Mouse (Mus musculus) CH12.LX (cell line): ENCODE data around the gene Fam168a. TPM values are rescaled to one million over a fixed set of nuclear protein-coding genes. Genes with fewer than 3 reads are reported as not detected.
A peak's percentile ranks its signal among the peaks of the same experiment; 100 is the strongest.

ENCODE experiments used
- DNase-seq: peaks from one replicate; pipeline ENCODE4 v3.0.0-alpha.2; 2013; ENCODE audit errors: extremely low read depth
- H3K27ac ChIP-seq: 2 replicates; pipeline ENCODE4 v1.5.1; 2012; ENCODE audit warnings: low read depth, mild to moderate bottlenecking, control low read depth, moderate library complexity; ENCODE audit not compliant: insufficient read depth
- H3K27me3 ChIP-seq: replicated peaks from 2 replicates; pipeline ENCODE3; 2012; ENCODE audit warnings: inconsistent platforms
- H3K36me3 ChIP-seq, 2 experiments: replicated peaks in 1 of 2; 2 replicates each; pipeline versions ENCODE3 to v1.6.1; 2012; ENCODE audit warnings: inconsistent platforms in 1 of 2, low read length in 1 of 2, mild to moderate bottlenecking in 1 of 2, mixed read lengths in 1 of 2, moderate library complexity in 1 of 2; ENCODE audit not compliant: control insufficient read depth in 1 of 2, insufficient read depth in 1 of 2
- H3K4me1 ChIP-seq, 2 experiments: 2 replicates each; pipeline ENCODE4 v1.6.1; 2012; ENCODE audit warnings: inconsistent platforms in 1 of 2, moderate library complexity in 1 of 2; ENCODE audit not compliant: insufficient read depth in 2 of 2, control insufficient read depth in 1 of 2
- H3K4me2 ChIP-seq: 2 replicates; pipeline ENCODE4 v1.6.1; 2012; ENCODE audit warnings: low read depth, mild to moderate bottlenecking, control low read depth; ENCODE audit not compliant: poor library complexity, insufficient read depth, severe bottlenecking
- H3K4me3 ChIP-seq, 3 experiments: fragments of 150-350 bp in 1 of 3; sonication (generic) in 1 of 3; replicated peaks in 1 of 3; 2 replicates each; pipeline versions ENCODE3 to v1.5.1; 2011 to 2012; ENCODE audit warnings: low read depth in 2 of 3, low read length in 2 of 3, mild to moderate bottlenecking in 2 of 3, moderate library complexity in 2 of 3, control low read depth in 1 of 3, improper control_type of control experiment in 1 of 3, inconsistent platforms in 1 of 3, mixed read lengths in 1 of 3; ENCODE audit not compliant: poor library complexity in 1 of 3
- H3K79me2 ChIP-seq: replicated peaks from 2 replicates; pipeline ENCODE4 v1.6.1; 2012; ENCODE audit warnings: mild to moderate bottlenecking, moderate library complexity; ENCODE audit not compliant: control insufficient read depth, poor library complexity, insufficient read depth, severe bottlenecking; ENCODE audit errors: extremely low read depth
- H3K9ac ChIP-seq: 2 replicates; pipeline ENCODE4 v1.6.1; 2012; ENCODE audit warnings: low read depth, mild to moderate bottlenecking, control low read depth, moderate library complexity; ENCODE audit not compliant: insufficient read depth
- H3K9me3 ChIP-seq: replicated peaks from 2 replicates; pipeline ENCODE3; 2012; ENCODE audit warnings: low read length, inconsistent platforms, mixed read lengths
- CHD2 ChIP-seq: IDR thresholded peaks from 2 replicates; pipeline ENCODE4 v1.6.1; 2011; ENCODE audit warnings: low read length, improper control_type of control experiment
- CTCF ChIP-seq, 2 experiments: IDR thresholded peaks in 1 of 2; conservative IDR thresholded peaks in 1 of 2; 2 replicates each; pipeline ENCODE4 v1.5.1; 2011 to 2012; ENCODE audit warnings: low read depth in 2 of 2, low read length in 2 of 2, improper control_type of control experiment in 1 of 2, inconsistent platforms in 1 of 2, mild to moderate bottlenecking in 1 of 2, moderate library complexity in 1 of 2
- E2F4 ChIP-seq: IDR thresholded peaks from 2 replicates; pipeline ENCODE4 v1.6.1; 2011; ENCODE audit warnings: low read depth, low read length, improper control_type of control experiment; ENCODE audit not compliant: insufficient replicate concordance
- ELF1 ChIP-seq: IDR thresholded peaks from 2 replicates; pipeline ENCODE4 v1.6.1; 2014; ENCODE audit warnings: low read depth, mild to moderate bottlenecking, inconsistent platforms, low read length, improper control_type of control experiment
- HCFC1 ChIP-seq: IDR thresholded peaks from 2 replicates; pipeline ENCODE4 v1.6.1; 2012; ENCODE audit warnings: low read depth, mild to moderate bottlenecking, inconsistent platforms, low read length, improper control_type of control experiment
- IRF4 ChIP-seq: IDR thresholded peaks from 2 replicates; pipeline ENCODE4 v1.6.1; 2014; ENCODE audit warnings: low read depth, mild to moderate bottlenecking, inconsistent platforms, low read length, improper control_type of control experiment
- JUN ChIP-seq: IDR thresholded peaks from 2 replicates; pipeline ENCODE4 v1.6.1; 2011; ENCODE audit warnings: low read depth, mild to moderate bottlenecking, low read length, improper control_type of control experiment, moderate library complexity; ENCODE audit not compliant: insufficient read depth
- MAFK ChIP-seq: IDR thresholded peaks from 2 replicates; pipeline ENCODE4 v1.6.1; 2011; ENCODE audit warnings: low read length, improper control_type of control experiment; ENCODE audit not compliant: insufficient replicate concordance
- MAX ChIP-seq: IDR thresholded peaks from 2 replicates; pipeline ENCODE4 v1.6.1; 2011; ENCODE audit warnings: low read length, improper control_type of control experiment
- MAZ ChIP-seq: IDR thresholded peaks from 2 replicates; pipeline ENCODE4 v1.6.1; 2012; ENCODE audit warnings: low read depth, mild to moderate bottlenecking, inconsistent platforms, low read length, improper control_type of control experiment, moderate library complexity
- MXI1 ChIP-seq: IDR thresholded peaks from 2 replicates; pipeline ENCODE4 v1.6.1; 2011; ENCODE audit warnings: mild to moderate bottlenecking, low read depth, low read length, improper control_type of control experiment
- MYC ChIP-seq: IDR thresholded peaks from 2 replicates; pipeline ENCODE4 v1.6.1; 2011; ENCODE audit warnings: low read depth, mild to moderate bottlenecking, improper control_type of control experiment, low read length
- NELFE ChIP-seq: IDR thresholded peaks from 2 replicates; pipeline ENCODE4 v1.6.1; 2011; ENCODE audit warnings: low read depth, low read length, improper control_type of control experiment
- POLR2A ChIP-seq: IDR thresholded peaks from 2 replicates; pipeline ENCODE4 v1.6.1; 2011; ENCODE audit warnings: low read depth, mild to moderate bottlenecking, improper control_type of control experiment, low read length
- SMC3 ChIP-seq: IDR thresholded peaks from 2 replicates; pipeline ENCODE4 v1.6.1; 2011; ENCODE audit warnings: low read depth, low read length, improper control_type of control experiment
- TBP ChIP-seq: conservative IDR thresholded peaks from 2 replicates; pipeline ENCODE4 v1.6.1; 2011; ENCODE audit warnings: low read depth, low read length, improper control_type of control experiment
- TCF12 ChIP-seq: IDR thresholded peaks from 2 replicates; pipeline ENCODE4 v1.6.1; 2014; ENCODE audit warnings: low read depth, mild to moderate bottlenecking, inconsistent platforms, low read length, improper control_type of control experiment
- UBTF ChIP-seq: IDR thresholded peaks from 2 replicates; pipeline ENCODE4 v1.6.1; 2012; ENCODE audit warnings: low read depth, mild to moderate bottlenecking, inconsistent platforms, low read length, improper control_type of control experiment, moderate library complexity
- USF1 ChIP-seq: IDR thresholded peaks from 2 replicates; pipeline ENCODE4 v1.6.1; 2014; ENCODE audit warnings: low read depth, mild to moderate bottlenecking, inconsistent platforms, low read length, improper control_type of control experiment
- USF2 ChIP-seq: conservative IDR thresholded peaks from 2 replicates; pipeline ENCODE4 v1.6.1; 2011; ENCODE audit warnings: low read depth, low read length, improper control_type of control experiment
- ZNF384 ChIP-seq: IDR thresholded peaks from 2 replicates; pipeline ENCODE4 v1.6.1; 2012; ENCODE audit warnings: low read depth, low read length, improper control_type of control experiment, inconsistent platforms
- dilution Hi-C: fragments of 300-500 bp; cut with MboI; formaldehyde crosslinking; loops from 2 replicates; pipeline ENCODE4 v1.14.3; 2020; ENCODE audit warnings: low sequenced_read_pairs; ENCODE audit not compliant: extremely low pct_unique_long_range_greater_than_20kb, extremely low pct_ligation_motif_present
- in situ Hi-C: fragments of 300-500 bp; cut with MboI; formaldehyde crosslinking; loops from 3 replicates; pipeline ENCODE4 v1.14.3; 2019; ENCODE audit warnings: low sequenced_read_pairs, low pct_ligation_motif_present, low pct_unique_long_range_greater_than_20kb, mixed read lengths
- polyA plus RNA-seq: library from polyadenylated mRNA; unstranded; fragments of >175 nt; gene quantifications from 2 replicates; pipeline ENCODE4 v1.2.1, GENCODE M21; 2012; ENCODE audit warnings: low read depth; ENCODE audit not compliant: insufficient read length
- total RNA-seq, 2 experiments: library from RNA; depleted of rRNA; stranded (reverse); fragments of 300-350 nt in 1 of 2; fragments of >200 nt in 1 of 2; gene quantifications; 2 replicates each; pipeline ENCODE4 v1.2.3; 2012 to 2014

The Fam168a gene
- total and polyA plus RNA-seq, 3 experiments, result 4.0 to 15.0 (median 4.9) TPM

GRCm38 (mm10) chr7:100693199-100693598, 13.2 kb upstream of the Fam168a start:
- dilution Hi-C loops (no loop called here), in situ Hi-C loops (no loop called here)
- H3K9me3 ChIP-seq, result no peaks in the 10 kb centered on the region
- no peak for TF ChIP-seq TBP
- 0 out of 2 replicates have a peak, but pooled peaks have one; percentile 16 for TF ChIP-seq MYC
- no peak for TF ChIP-seq E2F4
- TF ChIP-seq MXI1, result no peak
- peak; percentile 8 for DNase-seq
- no peak overlapping the region for H3K27ac ChIP-seq
- H3K79me2 ChIP-seq, result no peaks in the 10 kb centered on the region
- H3K4me2 ChIP-seq, result no peak overlapping the region
- no peaks in the 10 kb centered on the region for H3K27me3 ChIP-seq
- no peak overlapping the region for H3K4me3 ChIP-seq
- H3K9ac ChIP-seq, result no peak overlapping the region
- H3K36me3 ChIP-seq, result no peaks in the 10 kb centered on the region
- peaks cover 4 to 5% of the 10 kb centered on the region in 2 experiments; a peak in 3 of 4 replicates for H3K4me1 ChIP-seq

- DNase-seq, result no peak
- no peaks in the 10 kb centered on the region for H3K36me3 ChIP-seq
- TF ChIP-seq CTCF (conservative IDR thresholded peaks at IDR 0.05 in 1 of 2, IDR thresholded peaks at IDR 0.05 in 1 of 2; ENCODE audit: low read depth in 2 of 2, low read length in 2 of 2) (no peak), CHD2 (no peak), E2F4 (no peak), MAX (no peak), MAFK (no peak), SMC3 (no peak), USF2 (no peak)
- in situ Hi-C loops (no loop called here), dilution Hi-C loops (no loop called here)
- H3K4me1 ChIP-seq, result peaks cover 0 to 5% of the 10 kb centered on the region in 2 experiments; a peak in 1 of 4 replicates
- no peaks in the 10 kb centered on the region for H3K79me2 ChIP-seq
- no peaks in the 10 kb centered on the region for H3K27me3 ChIP-seq
- H3K4me2 ChIP-seq, result no peak overlapping the region
- H3K27ac ChIP-seq, result no peak overlapping the region
- no peaks in the 10 kb centered on the region for H3K9me3 ChIP-seq
- H3K4me3 ChIP-seq, result no peak overlapping the region
- no peak overlapping the region for H3K9ac ChIP-seq
Measured at GRCm38 (mm10) chr7:100699771-100700770, 6.4 kb upstream of the Fam168a start.

- H3K79me2 ChIP-seq, result peaks cover 8% of the 10 kb centered on the region
- peak overlapping the region; percentile 95 for H3K4me2 ChIP-seq
- H3K36me3 ChIP-seq, result no peaks in the 10 kb centered on the region
- peaks cover 2 to 18% of the 10 kb centered on the region in 2 experiments; a peak in 3 of 4 replicates for H3K4me1 ChIP-seq
- dilution Hi-C loops, result no loop called here
- peak overlapping the region; percentile 53; the same call in 1 of the 2 replicates for H3K27ac ChIP-seq
- H3K9ac ChIP-seq, result peak overlapping the region; percentile 90
- no peak for DNase-seq
- H3K27me3 ChIP-seq, result no peaks in the 10 kb centered on the region
- no peaks in the 10 kb centered on the region for H3K9me3 ChIP-seq
- in situ Hi-C loops, result no loop called here
- TF ChIP-seq CTCF (conservative IDR thresholded peaks at IDR 0.05 in 1 of 2, IDR thresholded peaks at IDR 0.05 in 1 of 2; ENCODE audit: low read depth in 2 of 2, low read length in 2 of 2) (no peak), NELFE (no peak), E2F4 (no peak), MYC (no peak), UBTF (0 out of 2 replicates have a peak, but pooled peaks have one; percentile 18), TCF12 (no peak), CHD2 (0 out of 2 replicates have a peak, but pooled peaks have one; percentile 3), POLR2A (no peak), ELF1 (no peak), MAX (no peak), JUN (no peak), ZNF384 (no peak), MAZ (no peak), TBP (no peak), HCFC1 (no peak), USF1 (no peak), IRF4 (no peak)
- H3K4me3 ChIP-seq, result peak overlapping the region; percentile 75 to 95 (median 85)
Measured at GRCm38 (mm10) chr7:100706883-100707480, 547 bp downstream of the Fam168a start.
